Mouse (Mus musculus) heart, postnatal 0 days (tissue): ENCODE measurements around the gene Gm10563.
"Not testable (repeated sequence)": the region's sequence is repeated elsewhere in the genome, so short reads cannot be mapped to it uniquely, and the experiment has no call there.

Source experiments
- CTCF ChIP-seq: IDR thresholded peaks from 2 replicates; pipeline ENCODE4 v1.5.1; 2016; ENCODE audit warnings: antibody characterized with exemption, control low read depth, low read depth
- EP300 ChIP-seq: IDR thresholded peaks from 2 replicates; pipeline ENCODE4 v1.6.1; 2016; ENCODE audit warnings: antibody characterized with exemption, low read depth

DNA sequence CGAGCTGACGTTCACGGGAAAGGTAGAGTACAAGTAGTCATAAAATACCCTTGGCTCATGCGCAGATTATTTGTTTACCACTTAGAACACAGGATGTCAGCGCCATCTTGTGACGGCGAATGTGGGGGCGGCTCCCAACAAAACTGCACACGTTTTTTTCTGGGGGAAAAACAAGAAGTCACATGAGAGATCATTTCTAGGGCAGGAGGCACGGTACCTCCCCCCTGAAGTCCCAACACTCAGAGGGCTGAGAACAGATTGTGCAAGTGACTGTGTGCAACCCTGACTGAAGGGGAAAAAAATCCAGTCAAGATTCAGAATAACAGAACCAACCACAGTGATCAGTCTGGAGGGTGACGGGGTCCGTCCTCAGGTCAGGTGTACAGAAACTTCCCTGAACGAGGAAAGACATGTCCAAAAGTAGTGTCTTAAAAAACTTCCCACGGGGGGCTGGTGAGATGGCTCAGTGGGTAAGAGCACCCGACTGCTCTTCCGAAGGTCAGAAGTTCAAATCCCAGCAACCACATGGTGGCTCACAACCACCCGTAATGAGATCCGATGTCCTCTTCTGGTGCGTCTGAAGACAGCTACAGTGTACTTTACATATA lies 38.6 kb upstream of the Gm10563 start:
- TF ChIP-seq CTCF, EP300: not testable (repeated sequence)
